Mouse (Mus musculus) forebrain, embryonic 14.5 days (tissue): ENCODE data around the gene Slit1. TPM values are rescaled to one million over a fixed set of nuclear protein-coding genes. Genes with fewer than 3 reads are reported as not detected.

Source experiments
- ATAC-seq: fragments of 200-750 bp; cut with Nextera tagmentation; 2 replicates; pipeline ENCODE4 v1.8.0; 2017; ENCODE audit warnings: mild to moderate bottlenecking, moderate library complexity
- DNase-seq: peaks from one replicate; pipeline ENCODE4 v3.0.0-alpha.2; 2015; ENCODE audit warnings: low spot score
- H3K27ac ChIP-seq: fragments of 300-500 bp; sonication (generic); 2 replicates; pipeline ENCODE4 v1.5.1; 2014; ENCODE audit warnings: low read depth, mild to moderate bottlenecking, control low read depth, low read length, moderate library complexity
- H3K27me3 ChIP-seq: fragments of 300-500 bp; sonication (generic); replicated peaks from 2 replicates; pipeline ENCODE4 v1.6.1; 2014; ENCODE audit warnings: low read length, control low read depth, mixed read lengths; ENCODE audit not compliant: control insufficient read depth, insufficient read depth
- H3K36me3 ChIP-seq: fragments of 300-500 bp; sonication (generic); 2 replicates; pipeline ENCODE4 v1.6.1; 2014; ENCODE audit warnings: low read length, control low read depth; ENCODE audit not compliant: control insufficient read depth, insufficient read depth
- H3K4me1 ChIP-seq: fragments of 300-500 bp; sonication (generic); 2 replicates; pipeline ENCODE4 v1.6.1; 2014; ENCODE audit warnings: antibody characterized with exemption, low read length, control low read depth; ENCODE audit not compliant: control insufficient read depth, insufficient read depth
- H3K4me2 ChIP-seq: fragments of 300-500 bp; sonication (generic); 2 replicates; pipeline ENCODE4 v1.6.1; 2014; ENCODE audit warnings: mild to moderate bottlenecking, control low read depth, low read length
- H3K4me3 ChIP-seq: fragments of 300-500 bp; sonication (generic); 2 replicates; pipeline ENCODE4 v1.5.1; 2014; ENCODE audit warnings: low read depth, low read length, control low read depth
- H3K9ac ChIP-seq: fragments of 300-500 bp; sonication (generic); 2 replicates; pipeline ENCODE4 v1.6.1; 2014; ENCODE audit warnings: mild to moderate bottlenecking, low read length, control low read depth, moderate library complexity
- H3K9me3 ChIP-seq: fragments of 300-500 bp; sonication (generic); replicated peaks from 2 replicates; pipeline ENCODE4 v1.6.1; 2016; ENCODE audit warnings: low read length, control low read depth, mixed read lengths; ENCODE audit not compliant: control insufficient read depth
- WGBS: fragments of 180-500 bp; shearing (Covaris S2); extraction: QIAGEN DNeasy Blood & Tissue Kit; methylation state at CpG from one replicate; pipeline ENCODE4 v1.1.7; 2014; 5-methylcytosine and 5-hydroxymethylcytosine counted together
- polyA plus RNA-seq: library from polyadenylated mRNA; unstranded; fragments of >200 nt; fragmentation: Nextera tagmentation; extraction: Ambion mirVana; gene quantifications from 2 replicates; pipeline ENCODE4 v1.2.1, GENCODE M21; 2014

The Slit1 gene
- polyA plus RNA-seq, 1 experiment from 2014 or later, result 13.5 TPM

GRCm38 (mm10) chr19:41618153-41618657 is 125.3 kb downstream of the Slit1 start:
- Histone ChIP-seq H3K4me1 (peaks cover 22% of the 10 kb centered on the region), H3K4me2 (no peak overlapping the region), H3K9ac (no peak overlapping the region), H3K27ac (peak overlapping the region; percentile 58), H3K36me3 (no peaks in the 10 kb centered on the region), H3K9me3 (no peaks in the 10 kb centered on the region), H3K27me3 (no peaks in the 10 kb centered on the region), H3K4me3 (no peak overlapping the region)
- peak; percentile 88 for DNase-seq
- WGBS, result 40% methylated on average over 6 of the region's 6 CpGs
- ATAC-seq, result peak; percentile 55; the same call in 1 of the 2 replicates

- H3K27ac ChIP-seq, result no peak overlapping the region
Observed at GRCm38 (mm10) chr19:41617102-41617501, 126.4 kb downstream of the Slit1 start.

GRCm38 (mm10) chr19:41616274-41616673 is 127.2 kb downstream of the Slit1 start:
- 89% methylated on average over 6 of the region's 6 CpGs for WGBS
- Histone ChIP-seq H3K9me3 (no peaks in the 10 kb centered on the region), H3K36me3 (no peaks in the 10 kb centered on the region), H3K9ac (no peak overlapping the region), H3K4me1 (peaks cover 27% of the 10 kb centered on the region), H3K4me2 (no peak overlapping the region), H3K27ac (no peak overlapping the region), H3K27me3 (no peaks in the 10 kb centered on the region), H3K4me3 (no peak overlapping the region)
- no peak for DNase-seq
- no peak for ATAC-seq

More at GRCm38 (mm10) chr19:41617102-41617501, 126.4 kb downstream of the Slit1 start:
- H3K4me1 ChIP-seq, result peaks cover 26% of the 10 kb centered on the region
- H3K4me2 ChIP-seq, result no peak overlapping the region
- H3K27me3 ChIP-seq, result no peaks in the 10 kb centered on the region
- no peak for ATAC-seq
- H3K36me3 ChIP-seq, result no peaks in the 10 kb centered on the region
- DNase-seq, result no peak
- H3K9me3 ChIP-seq, result no peaks in the 10 kb centered on the region
- no peak overlapping the region for H3K4me3 ChIP-seq
- no peak overlapping the region for H3K9ac ChIP-seq
- WGBS, result 69% methylated on average over 13 of the region's 13 CpGs

DNA sequence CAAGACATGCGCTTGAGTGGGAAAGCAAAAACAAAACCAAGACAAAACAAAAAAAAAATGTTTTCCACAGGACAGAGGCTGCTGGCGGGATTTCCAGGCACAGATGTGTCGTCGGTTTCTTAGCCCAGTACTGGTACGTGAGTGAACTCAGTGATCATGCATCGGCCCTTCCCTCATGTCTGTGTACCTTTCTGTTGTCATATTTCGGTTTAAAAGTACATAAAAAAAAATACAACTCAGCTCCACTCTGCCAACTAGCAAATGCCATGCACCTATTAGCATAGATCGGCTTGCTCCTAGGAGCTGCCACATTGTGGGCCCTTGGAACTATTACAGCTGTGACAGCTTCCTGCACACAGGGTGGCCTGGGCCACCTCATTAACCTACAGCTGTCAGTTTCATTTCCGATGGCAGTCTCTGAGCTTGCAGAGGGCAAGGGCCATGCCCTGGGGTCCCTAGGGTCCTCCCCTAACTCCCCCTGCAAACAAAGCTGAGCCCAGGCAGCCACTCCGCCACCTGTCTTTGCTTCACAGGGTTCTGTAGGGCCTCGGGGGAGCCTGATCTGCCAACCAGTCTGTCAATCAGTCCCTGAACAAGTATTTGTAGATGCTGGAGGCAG is 127.8 kb downstream of the Slit1 start:
- 70% methylated on average over 11 of the region's 11 CpGs for WGBS
- Histone ChIP-seq H3K27me3 (no peaks in the 10 kb centered on the region), H3K4me3 (no peak overlapping the region), H3K36me3 (no peaks in the 10 kb centered on the region), H3K4me2 (no peak overlapping the region), H3K9ac (no peak overlapping the region), H3K4me1 (peaks cover 27% of the 10 kb centered on the region), H3K9me3 (no peaks in the 10 kb centered on the region), H3K27ac (no peak overlapping the region)
- DNase-seq (peak; percentile 15), ATAC-seq (no peak)

GRCm38 (mm10) chr19:41613325-41614087 is 130.0 kb downstream of the Slit1 start:
- no peaks in the 10 kb centered on the region for H3K36me3 ChIP-seq
- peak overlapping the region; percentile 78 for H3K27ac ChIP-seq
- H3K27me3 ChIP-seq, result no peaks in the 10 kb centered on the region
- H3K9ac ChIP-seq, result peak overlapping the region; percentile 35; the same call in 1 of the 2 replicates
- H3K4me2 ChIP-seq, result peak overlapping the region; percentile 30; the same call in 1 of the 2 replicates
- peak; percentile 82 for DNase-seq
- 15% methylated on average over 16 of the region's 16 CpGs for WGBS
- H3K4me1 ChIP-seq, result peaks cover 23% of the 10 kb centered on the region
- peak; percentile 82 for ATAC-seq
- H3K4me3 ChIP-seq, result no peak overlapping the region
- no peaks in the 10 kb centered on the region for H3K9me3 ChIP-seq

- Histone ChIP-seq H3K9me3 (no peaks in the 10 kb centered on the region), H3K4me3 (no peak overlapping the region), H3K27ac (no peak overlapping the region), H3K4me1 (peaks cover 20% of the 10 kb centered on the region), H3K27me3 (no peaks in the 10 kb centered on the region), H3K9ac (no peak overlapping the region), H3K4me2 (no peak overlapping the region), H3K36me3 (no peaks in the 10 kb centered on the region)
- no peak for ATAC-seq
- WGBS, result 63% methylated on average over 6 of the region's 6 CpGs
- peak; percentile 24 for DNase-seq
Observed at GRCm38 (mm10) chr19:41611683-41612082, 131.8 kb downstream of the Slit1 start.

DNA sequence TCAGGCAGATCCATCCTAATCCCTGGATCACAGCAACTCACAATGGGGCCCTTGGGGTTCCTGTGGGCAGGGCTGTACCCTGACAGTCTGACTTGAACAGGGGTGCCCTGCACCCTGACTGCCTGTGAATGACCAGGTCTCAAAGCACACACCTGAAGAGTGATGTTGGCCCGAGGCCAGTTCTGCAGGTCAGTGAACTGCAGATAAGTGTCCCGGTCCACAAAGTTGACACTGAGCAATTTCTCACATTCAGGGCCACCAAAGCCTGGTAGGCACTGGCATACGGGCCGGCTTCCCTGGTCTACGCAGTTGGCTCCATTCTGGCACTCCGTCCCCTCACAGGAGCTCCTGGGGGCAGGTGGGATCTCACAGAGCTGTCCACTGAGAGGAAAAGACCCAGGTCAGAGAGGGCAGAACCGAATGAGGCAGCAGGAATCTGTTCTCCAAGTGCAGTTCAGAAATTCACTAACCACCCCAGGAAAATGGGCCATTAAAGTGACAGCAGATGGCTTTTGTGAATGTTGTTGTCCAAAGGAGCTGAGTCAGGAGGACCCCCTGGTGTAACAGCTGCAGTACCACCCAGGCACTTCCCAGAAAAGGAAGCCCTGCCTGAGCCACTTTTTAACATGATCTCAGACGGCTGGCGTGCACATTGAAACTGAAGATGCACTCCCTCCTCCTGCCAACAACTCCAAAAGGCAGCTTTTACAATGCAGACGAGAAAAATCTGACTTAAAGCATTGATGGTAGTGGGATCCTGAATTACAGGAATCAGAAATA is 137.1 kb downstream of the Slit1 start:
- Histone ChIP-seq H3K4me3 (no peak overlapping the region), H3K27ac (no peak overlapping the region), H3K4me1 (no peaks in the 10 kb centered on the region), H3K4me2 (no peak overlapping the region), H3K36me3 (0 out of 2 replicates have a peak, but pooled peaks cover 9% of the 10 kb centered on the region), H3K9me3 (no peaks in the 10 kb centered on the region), H3K9ac (no peak overlapping the region), H3K27me3 (no peaks in the 10 kb centered on the region)
- WGBS, result 79% methylated on average over 10 of the region's 10 CpGs
- DNase-seq, result no peak
- ATAC-seq, result no peak

DNA sequence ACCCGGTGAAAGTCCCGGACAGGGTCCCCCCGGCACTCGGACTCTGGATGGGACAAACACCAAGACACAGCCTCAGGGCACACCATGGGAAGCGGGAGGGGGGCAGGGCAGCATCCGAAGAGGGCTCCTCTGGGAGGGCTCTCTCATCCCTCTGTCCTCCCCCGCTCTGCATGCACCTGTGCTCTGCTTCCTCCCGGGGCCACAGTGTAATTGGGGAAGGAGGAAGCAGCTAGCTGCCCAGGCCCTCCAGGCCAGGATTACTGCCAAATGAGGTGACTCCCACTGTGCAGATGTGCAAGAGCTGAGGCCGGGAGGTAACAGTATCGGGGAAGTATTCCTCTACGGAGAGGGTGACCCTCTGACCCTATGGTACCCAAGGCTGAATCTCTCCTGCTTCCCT is 142.8 kb downstream of the Slit1 start:
- DNase-seq, result no peak
- Histone ChIP-seq H3K27ac (no peak overlapping the region), H3K4me2 (no peak overlapping the region), H3K4me3 (no peak overlapping the region), H3K9me3 (no peaks in the 10 kb centered on the region), H3K36me3 (0 out of 2 replicates have a peak, but pooled peaks cover 11% of the 10 kb centered on the region), H3K27me3 (no peaks in the 10 kb centered on the region), H3K9ac (no peak overlapping the region), H3K4me1 (no peaks in the 10 kb centered on the region)
- WGBS, result 44% methylated on average over 11 of the region's 11 CpGs
- no peak for ATAC-seq
